Mouse (Mus musculus) splenic B cell, adult 2 months (primary cell): ENCODE measurements around the gene Foxq1.

ENCODE experiments used
- DNase-seq: peaks from one replicate; pipeline ENCODE4 v3.0.0-alpha.2; 2011; ENCODE audit warnings: low read depth, low spot score
- H3K27me3 ChIP-seq: 2 replicates; pipeline ENCODE4 v1.6.1; 2012; ENCODE audit warnings: mild to moderate bottlenecking, low read length, moderate library complexity, mixed read lengths; ENCODE audit not compliant: control insufficient read depth, poor library complexity, insufficient read depth, severe bottlenecking
- H3K36me3 ChIP-seq: 2 replicates; pipeline ENCODE4 v1.6.1; 2012; ENCODE audit warnings: mild to moderate bottlenecking, low read length, moderate library complexity, mixed read lengths; ENCODE audit not compliant: control insufficient read depth, poor library complexity, insufficient read depth, severe bottlenecking

The Foxq1 gene

DNA sequence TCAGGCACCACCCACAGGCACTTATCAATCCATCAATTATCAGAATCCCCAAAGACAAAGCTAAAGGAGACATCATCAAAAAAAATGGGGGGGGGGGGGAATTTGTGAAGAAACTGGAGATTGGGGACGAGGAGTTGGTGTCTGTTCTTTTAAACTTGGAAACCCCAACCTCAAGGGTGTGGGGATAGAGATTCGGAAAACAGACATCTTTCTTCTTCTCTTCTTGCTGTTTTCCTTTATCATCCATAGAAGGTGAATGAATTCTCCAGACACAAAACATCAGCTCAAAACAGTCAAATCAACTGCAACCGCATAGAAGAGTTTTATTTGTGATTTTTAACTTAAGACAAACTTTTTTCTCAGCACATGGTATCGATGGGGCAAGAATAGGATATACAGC, at the start of gene Foxq1:
Foxq1 (plus strand) TSS at position 301 of the 400 bp plus-strand sequence.
- no peaks in the 10 kb centered on the region; the same call in 1 of the 2 replicates for H3K27me3 ChIP-seq
- H3K36me3 ChIP-seq, result no peaks in the 10 kb centered on the region
- DNase-seq, result no peak

DNA sequence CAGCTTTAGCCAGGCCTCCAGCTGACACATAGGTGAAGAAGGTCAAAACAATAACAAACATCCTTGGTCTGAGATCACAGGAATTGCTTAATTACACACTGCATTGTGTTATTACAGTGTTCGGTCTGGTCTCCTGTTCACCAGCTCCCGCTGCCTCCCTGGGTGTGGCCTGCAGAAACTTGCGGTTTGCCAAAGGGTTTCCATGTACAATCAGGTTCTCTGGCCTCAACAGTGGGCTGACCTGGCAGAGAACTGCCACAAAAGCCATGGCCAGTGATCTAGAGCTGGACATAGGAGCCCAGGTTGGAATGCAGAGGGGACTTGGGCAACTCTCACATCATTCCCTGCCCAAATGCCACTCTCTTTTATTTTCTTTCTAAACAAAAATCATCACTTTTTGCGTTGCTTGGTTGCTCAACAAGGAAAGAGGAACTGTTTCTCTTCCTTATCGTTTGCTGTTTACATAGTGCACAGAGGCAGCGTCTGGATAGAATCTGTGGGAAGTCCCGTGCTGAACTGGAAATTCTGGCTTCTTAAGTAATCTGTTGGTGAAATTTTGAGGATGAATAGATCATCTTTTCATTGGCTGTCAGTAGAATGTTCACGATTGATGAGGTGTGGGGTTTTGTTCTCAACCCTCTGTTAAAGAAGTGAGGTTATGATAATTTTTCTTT, 49.3 kb upstream of the Foxq1 start:
- no peak for DNase-seq
- Histone ChIP-seq H3K27me3 (no peaks in the 10 kb centered on the region), H3K36me3 (no peaks in the 10 kb centered on the region)

DNA sequence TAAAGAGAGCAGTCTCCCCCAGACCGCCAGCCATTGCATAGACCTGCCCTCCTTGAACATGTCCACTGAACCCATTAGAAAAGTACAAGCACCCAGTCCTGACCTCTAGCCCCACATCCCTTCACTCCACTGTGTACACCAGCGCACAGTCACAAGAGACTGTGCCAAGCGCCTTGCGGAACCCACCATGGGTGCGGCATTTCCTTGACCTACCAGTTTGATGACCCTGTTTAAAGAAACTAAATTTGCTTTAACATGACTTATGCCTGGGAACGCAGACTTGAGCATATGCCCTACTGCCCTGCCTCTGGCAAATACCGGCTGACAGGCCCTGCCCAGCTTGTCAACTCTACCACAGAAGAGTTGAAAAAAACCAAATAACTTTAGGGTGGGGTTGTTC, 40.7 kb upstream of the Foxq1 start:
- no peak for DNase-seq
- Histone ChIP-seq H3K36me3 (no peaks in the 10 kb centered on the region), H3K27me3 (no peaks in the 10 kb centered on the region)

DNA sequence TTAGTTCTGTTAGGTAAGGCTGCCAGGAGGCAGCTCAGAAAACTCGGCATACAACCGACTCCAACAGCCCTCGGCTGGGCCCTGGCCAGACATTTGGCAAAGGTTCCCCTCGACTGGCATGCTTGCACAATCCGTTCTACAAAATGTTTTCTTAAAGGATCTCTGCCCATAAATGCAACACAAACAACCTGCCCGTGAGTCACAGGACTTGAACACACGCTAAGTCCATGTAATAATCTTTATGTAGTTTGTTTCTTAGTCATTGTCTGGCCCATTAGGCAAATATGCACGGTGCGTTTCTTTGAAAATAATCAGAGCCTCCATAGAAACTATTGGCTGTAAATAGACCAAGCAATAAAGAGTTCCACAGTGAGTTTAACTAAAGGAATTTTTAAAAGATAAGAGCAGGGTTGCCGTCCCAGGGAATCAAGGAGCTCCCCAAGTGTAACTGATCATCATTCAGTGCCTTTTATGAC, 37.5 kb upstream of the Foxq1 start:
- Histone ChIP-seq H3K27me3 (no peaks in the 10 kb centered on the region), H3K36me3 (no peaks in the 10 kb centered on the region)
- no peak for DNase-seq

DNA sequence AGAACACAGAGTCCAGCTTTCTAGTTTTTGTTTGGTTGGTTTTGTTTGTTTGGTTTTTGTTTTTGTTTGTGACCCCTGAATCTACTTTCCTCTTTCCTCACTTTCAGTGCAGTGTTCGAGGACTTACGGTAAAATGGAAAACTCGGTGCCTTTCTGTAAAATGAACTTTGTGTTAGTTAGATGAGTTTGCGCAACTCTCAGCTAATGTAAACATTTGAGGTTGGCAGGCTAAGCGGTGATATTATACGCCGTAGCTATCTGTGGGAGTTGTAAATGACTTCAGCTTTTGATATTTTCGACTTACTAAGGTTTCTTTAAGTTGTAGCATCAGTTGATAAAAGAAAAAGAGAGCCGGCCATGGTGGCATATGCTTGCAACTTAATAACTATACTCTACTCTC, 37.0 kb upstream of the Foxq1 start:
- no peak for DNase-seq
- H3K27me3 ChIP-seq, result no peaks in the 10 kb centered on the region
- H3K36me3 ChIP-seq, result no peaks in the 10 kb centered on the region

DNA sequence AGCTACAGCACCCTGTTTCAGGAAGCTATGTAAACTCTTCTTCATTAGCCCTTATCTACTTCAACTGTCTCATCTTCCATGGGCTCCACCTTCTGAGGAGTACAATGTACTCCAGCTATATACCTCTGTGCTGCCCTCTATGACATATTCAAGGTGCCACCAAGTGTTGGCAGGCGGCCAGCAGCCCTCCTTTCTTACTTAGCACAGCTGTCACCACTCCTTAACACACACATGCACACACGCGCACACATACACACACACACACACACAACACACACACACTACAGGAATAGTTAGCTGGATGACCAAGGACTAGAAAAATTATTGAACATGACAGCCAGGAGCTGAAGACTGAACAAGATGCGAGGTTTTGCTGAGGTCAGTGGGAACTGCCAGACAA, 31.0 kb upstream of the Foxq1 start:
- H3K27me3 ChIP-seq, result no peaks in the 10 kb centered on the region
- DNase-seq, result no peak
- H3K36me3 ChIP-seq, result no peaks in the 10 kb centered on the region

DNA sequence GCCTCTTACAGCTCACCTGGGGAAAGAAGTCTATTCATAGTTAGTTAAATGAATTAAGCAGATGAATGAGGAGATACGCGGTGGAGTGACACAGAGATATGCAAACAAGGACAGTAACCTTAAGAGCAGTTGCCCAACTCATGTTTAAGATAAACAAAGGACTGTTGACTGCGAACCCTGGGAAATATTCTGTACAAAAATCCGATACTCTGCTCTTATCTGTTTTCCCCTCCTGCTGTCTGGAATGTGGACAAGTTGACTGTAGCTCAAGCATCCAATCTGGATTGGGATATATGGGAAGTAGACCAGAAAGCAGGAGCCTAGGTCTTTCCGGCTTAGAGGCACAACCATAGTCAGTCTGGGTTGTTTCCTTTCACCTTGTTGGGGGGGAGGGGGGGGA, 24.7 kb upstream of the Foxq1 start:
- no peaks in the 10 kb centered on the region for H3K36me3 ChIP-seq
- DNase-seq, result no peak

DNA sequence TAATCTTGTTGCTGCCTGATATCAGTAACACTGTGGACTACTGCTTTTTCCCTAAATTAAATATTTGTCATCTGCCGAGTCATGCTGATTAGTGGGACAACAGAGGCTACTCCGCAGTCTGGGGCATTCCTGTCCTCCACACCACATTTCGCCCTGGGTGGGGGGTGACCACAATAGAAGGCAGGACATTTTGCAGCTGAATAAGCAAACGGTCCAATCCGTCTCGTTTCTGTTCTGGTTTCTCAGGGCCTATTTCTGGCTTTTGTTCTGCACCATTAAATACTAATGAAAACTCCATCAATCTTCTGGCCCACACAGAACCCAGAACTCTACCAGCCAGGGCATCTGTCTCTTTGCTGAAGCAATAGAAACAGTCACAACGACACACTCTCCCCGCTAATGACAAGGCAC, 24.3 kb upstream of the Foxq1 start:
- Histone ChIP-seq H3K36me3 (no peaks in the 10 kb centered on the region), H3K27me3 (no peaks in the 10 kb centered on the region)
- no peak for DNase-seq

More for the DNA sequence above, 24.7 kb upstream of the Foxq1 start:
- H3K27me3 ChIP-seq, result no peaks in the 10 kb centered on the region

DNA sequence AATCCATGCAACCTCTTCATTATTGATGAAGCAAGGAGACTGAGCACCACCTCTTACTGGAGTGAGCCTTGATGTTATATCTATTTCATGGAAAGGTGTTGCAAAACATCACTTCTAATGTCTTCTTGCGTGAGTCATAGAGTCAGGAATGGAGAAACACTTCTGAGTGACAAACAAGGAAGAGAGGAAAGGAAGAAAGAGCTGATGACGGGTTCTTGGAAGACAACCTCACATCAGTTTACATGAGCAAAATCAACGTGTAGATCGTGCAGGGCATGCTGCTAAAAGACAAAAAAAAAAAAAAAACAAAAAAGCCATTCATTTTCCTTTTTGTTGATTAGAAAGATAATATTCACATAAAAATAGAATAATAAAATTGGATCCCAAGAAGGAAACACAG, 21.2 kb upstream of the Foxq1 start:
- Histone ChIP-seq H3K36me3 (no peaks in the 10 kb centered on the region), H3K27me3 (no peaks in the 10 kb centered on the region)
- DNase-seq, result no peak

DNA sequence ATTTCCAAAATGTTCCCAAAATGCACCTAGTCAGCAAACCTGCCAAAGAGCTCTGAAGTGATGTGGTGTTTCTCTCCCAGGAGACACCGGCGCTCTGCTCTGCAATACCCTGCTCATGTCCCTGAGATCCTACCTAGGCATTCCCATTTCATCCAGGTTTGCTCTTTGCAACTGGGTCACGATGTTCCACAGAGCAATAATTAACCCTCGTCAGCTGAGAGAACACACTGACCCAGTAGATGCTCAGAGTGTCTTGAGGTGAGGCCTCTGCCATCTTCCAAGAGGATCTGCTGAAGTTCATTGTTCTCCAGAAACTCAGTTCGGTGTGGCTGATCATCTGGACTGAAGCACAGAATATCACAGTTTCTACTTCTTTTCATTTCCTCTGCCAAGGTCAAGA, 12.9 kb upstream of the Foxq1 start:
- DNase-seq, result no peak
- H3K27me3 ChIP-seq, result no peaks in the 10 kb centered on the region
- H3K36me3 ChIP-seq, result no peaks in the 10 kb centered on the region

DNA sequence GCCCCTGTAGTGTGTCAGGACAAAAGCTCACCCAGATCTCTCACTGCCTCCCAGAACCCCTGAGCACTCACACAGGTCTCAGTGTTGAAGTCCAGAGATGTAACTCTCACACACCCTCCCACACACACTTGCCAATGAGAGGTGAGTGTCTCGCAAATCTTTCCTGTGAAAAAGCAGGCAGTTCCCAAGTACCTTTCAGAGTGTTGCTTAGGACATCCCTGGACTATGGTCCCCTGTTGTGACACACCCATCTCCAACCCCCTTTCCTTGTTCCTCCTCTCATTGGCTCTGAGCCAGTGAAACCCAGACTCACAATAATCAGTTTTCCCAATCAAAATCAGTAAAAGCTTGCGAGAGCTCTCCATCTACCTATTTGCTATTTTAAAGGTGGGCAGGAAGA, 9.2 kb upstream of the Foxq1 start:
- DNase-seq, result no peak
- H3K27me3 ChIP-seq, result no peaks in the 10 kb centered on the region
- H3K36me3 ChIP-seq, result no peaks in the 10 kb centered on the region

DNA sequence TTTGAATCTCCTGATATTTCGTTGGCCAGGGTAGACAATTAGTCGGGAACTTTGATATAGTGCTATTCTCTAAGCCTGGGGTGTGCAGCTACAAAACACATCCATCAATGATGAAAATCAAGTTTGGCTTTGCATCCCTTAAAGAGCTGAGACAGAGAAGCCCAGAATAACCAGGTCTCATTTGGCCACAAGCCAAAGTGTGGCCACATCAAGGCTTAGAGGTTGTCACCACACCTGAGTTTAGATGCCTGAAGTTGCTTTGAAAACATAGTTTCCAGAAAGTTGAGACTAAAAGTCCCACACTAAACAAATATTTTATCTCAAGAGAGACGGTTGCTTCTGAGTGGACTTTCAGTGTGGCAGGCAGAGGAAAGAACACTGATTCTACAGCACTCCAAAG, 8.7 kb upstream of the Foxq1 start:
- DNase-seq, result no peak
- no peaks in the 10 kb centered on the region for H3K27me3 ChIP-seq
- H3K36me3 ChIP-seq, result no peaks in the 10 kb centered on the region

DNA sequence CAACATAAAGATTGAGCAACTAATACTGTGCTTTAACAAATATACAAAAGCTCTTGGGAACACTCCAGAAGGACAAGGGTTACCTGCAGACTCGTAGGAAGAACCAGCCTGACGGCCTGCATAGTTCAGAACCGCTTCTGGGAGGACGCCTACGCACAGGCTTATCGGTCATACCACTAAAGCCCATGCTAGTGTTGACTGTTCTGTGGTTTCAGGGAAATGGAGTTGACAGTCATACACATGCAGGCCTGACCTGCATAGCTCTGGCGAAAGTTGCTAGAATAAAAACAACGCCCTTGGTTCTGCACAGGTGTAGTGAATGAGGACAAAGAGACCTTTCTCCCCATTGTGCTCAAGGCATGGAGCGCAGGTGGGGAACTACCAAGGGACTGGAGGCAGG, 8.3 kb upstream of the Foxq1 start:
- Histone ChIP-seq H3K36me3 (no peaks in the 10 kb centered on the region), H3K27me3 (no peaks in the 10 kb centered on the region)
- DNase-seq, result no peak

DNA sequence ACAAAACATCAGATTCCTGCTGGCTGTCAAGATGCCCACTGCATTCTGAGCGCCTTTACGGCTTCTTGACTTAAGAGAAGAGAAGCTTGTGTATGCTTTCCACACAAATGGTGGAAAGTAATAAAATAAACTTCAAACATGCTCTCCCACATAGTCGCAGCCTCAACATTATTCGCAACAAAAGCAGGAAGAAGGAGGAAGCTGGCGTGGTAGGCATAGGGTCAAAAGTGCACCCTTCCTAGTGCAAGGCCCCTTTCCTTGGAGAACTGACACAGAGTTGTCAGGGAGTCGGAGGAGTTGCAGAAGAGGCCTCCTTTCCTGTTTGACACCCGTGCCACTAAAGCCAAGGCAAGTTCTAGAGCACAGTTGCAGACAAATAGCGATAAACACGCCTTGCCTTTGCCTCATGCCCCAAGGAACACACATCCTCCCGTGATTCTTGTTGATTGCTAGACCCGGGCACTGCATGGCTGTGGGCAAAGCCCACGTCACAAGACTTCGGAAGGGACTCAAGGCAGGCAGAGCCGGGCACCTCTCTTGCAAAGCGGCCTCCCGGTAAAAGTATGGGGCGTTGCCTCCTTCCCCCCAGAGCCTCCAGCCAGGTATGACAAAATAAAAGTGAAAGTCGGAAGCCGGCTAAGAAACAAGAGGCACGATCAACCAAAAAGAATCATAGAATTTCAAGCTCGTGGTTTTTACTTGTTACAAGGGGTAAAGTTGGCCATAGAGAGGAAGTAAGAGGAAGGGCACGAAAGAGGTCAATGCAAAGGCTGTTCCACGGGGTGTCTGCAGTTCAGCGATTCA, 1.2 kb downstream of the Foxq1 start:
- DNase-seq, result peak; percentile 0
- Histone ChIP-seq H3K27me3 (no peaks in the 10 kb centered on the region; the same call in 1 of the 2 replicates), H3K36me3 (no peaks in the 10 kb centered on the region)

DNA sequence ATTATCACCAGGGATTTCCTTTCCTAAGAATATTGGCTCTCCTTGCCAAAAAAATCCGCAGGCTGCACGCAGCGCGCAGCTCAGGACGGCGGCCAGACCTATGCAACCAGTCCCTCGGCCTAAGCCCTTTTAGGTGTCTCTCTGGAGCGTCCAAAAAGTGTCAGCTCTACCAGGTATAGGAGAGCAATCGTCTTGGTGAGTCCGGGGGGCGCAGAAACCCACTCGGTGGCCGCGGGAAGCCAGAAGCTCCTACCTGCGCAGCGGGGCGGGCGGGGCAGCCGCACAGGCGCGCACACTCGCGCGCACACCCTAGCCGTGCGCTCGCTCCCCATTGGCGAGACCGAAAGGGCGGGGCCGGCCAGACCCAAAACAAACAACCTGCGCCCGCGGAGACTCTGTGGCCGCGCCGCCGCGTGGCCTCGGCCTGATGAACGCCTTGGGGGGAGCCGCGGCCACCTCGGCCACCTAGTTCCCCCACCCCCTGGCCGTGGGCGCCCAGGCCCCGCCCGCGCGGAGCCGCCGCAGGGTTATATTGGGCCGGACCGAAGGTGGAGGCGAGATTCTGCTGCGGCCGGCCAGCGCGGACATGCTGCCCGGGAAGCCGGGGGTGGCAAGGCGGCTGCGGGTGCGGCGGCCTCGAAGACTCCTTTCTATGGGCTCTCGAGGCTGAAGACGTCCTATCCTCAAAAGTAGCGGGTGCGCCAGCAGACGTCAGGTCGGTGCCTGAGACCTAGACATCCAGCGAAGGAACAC, 2.0 kb downstream of the Foxq1 start:
- Histone ChIP-seq H3K36me3 (no peaks in the 10 kb centered on the region), H3K27me3 (no peaks in the 10 kb centered on the region; the same call in 1 of the 2 replicates)
- peak; percentile 2 for DNase-seq
